Mouse (Mus musculus) cerebellum, adult 2 months (tissue): Measurements from ENCODE around the gene Diablo. TPM values are rescaled to one million over a fixed set of nuclear protein-coding genes. Genes with fewer than 3 reads are reported as not detected.

ENCODE experiments used
- DNase-seq, 2 experiments: peaks; one replicate each; pipeline ENCODE4 v3.0.0; 2021
- H3K27ac ChIP-seq: fragments of 200-500 bp; 2 replicates; pipeline ENCODE4 v1.5.1; 2012; ENCODE audit warnings: low read length, control low read depth, inconsistent platforms; ENCODE audit not compliant: insufficient read depth
- H3K27me3 ChIP-seq: fragments of 200-500 bp; 2 replicates; pipeline ENCODE4 v1.6.1; 2012; ENCODE audit warnings: inconsistent platforms, mild to moderate bottlenecking, low read length, moderate library complexity; ENCODE audit not compliant: control insufficient read depth, insufficient read depth
- H3K4me1 ChIP-seq: fragments of 200-500 bp; 2 replicates; pipeline ENCODE4 v1.6.1; 2011; ENCODE audit warnings: low read length; ENCODE audit not compliant: control insufficient read depth, insufficient read depth
- H3K4me3 ChIP-seq: fragments of 200-500 bp; replicated peaks from 2 replicates; pipeline ENCODE3; 2011; ENCODE audit warnings: mild to moderate bottlenecking, low read depth, low read length, control low read depth; ENCODE audit not compliant: insufficient read depth
- CTCF ChIP-seq: fragments of 200-500 bp; IDR thresholded peaks from 2 replicates; pipeline ENCODE4 v1.5.1; 2011; ENCODE audit warnings: low read depth, mild to moderate bottlenecking, control low read depth, low read length, moderate library complexity, borderline replicate concordance; ENCODE audit not compliant: insufficient read depth
- POLR2A ChIP-seq: fragments of 200-500 bp; IDR thresholded peaks from 2 replicates; pipeline ENCODE4 v1.6.1; 2011; ENCODE audit warnings: low read length, control low read depth, borderline replicate concordance; ENCODE audit not compliant: insufficient read depth
- WGBS: fragments of 180-500 bp; shearing (Covaris S2); methylation state at CpG from one replicate; pipeline ENCODE4 v1.1.7; 2018; 5-methylcytosine and 5-hydroxymethylcytosine counted together
- polyA plus RNA-seq: library from polyadenylated mRNA; depleted of rRNA; stranded (reverse); fragments of >200 nt; gene quantifications from 2 replicates; pipeline ENCODE4 v1.2.3, GENCODE M21; 2012; rRNA removed

Diablo gene
- polyA plus RNA-seq, 1 experiment = 77.9 TPM

DNA sequence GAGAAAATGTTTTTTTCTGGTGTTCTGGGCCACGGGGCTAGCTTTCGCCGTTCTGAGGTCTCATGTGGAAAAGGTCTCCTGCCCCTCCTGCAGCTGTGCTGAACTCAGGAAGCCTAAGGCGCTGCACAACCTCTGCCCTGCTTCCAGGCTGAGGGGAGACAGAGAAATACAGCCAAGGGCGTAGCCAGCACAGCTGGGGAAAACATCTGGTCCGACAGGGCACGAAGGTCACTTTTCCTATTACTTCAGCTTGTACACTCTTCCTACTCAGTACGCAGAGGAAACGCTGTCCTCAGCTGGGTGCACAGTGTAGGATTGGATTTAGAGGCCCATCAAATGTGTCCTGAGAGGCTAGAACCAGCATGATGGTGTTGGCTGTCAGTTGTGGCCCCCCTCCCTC is 34.0 kb downstream of the Diablo start:
- H3K4me3 ChIP-seq = no peak overlapping the region
- TF ChIP-seq CTCF = no peak
- no peaks in the 10 kb centered on the region; the same call in 1 of the 2 replicates for H3K4me1 ChIP-seq
- no peaks in the 10 kb centered on the region for H3K27me3 ChIP-seq
- H3K27ac ChIP-seq = no peak overlapping the region
- no peak for DNase-seq
- 74% methylated on average over 9 of the region's 9 CpGs for WGBS

DNA sequence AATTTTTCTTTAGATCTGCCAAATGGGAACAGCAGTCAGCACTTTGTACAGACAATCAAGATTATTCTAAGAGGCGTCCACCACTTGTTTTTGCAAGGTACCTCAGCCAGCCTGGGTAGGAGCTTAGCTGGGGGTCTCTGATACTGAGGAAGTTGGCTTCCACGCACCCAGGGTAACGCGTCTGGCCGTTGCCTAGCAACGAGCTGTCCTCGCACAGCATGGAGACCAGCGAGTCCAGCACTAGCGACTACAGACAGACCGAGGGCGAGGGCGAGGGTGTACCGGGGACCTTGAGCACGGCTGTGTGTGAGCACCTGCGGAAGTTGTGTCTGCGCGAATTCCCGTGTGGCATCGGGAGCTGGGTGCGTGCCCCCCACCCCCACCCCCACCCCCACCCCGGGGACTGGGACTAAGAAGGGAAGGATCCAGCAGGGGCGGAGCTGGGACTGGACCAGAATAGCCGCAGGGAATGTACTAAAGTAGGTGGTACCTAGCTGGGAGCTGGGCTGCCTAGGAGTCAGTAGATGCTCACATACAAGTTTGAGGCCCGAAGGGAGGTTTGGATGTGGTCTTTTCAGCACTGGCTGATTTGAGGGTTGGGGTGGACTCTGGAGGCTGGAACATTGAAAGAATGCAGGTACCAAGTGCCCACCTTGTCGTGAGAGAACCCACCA is 34.7 kb downstream of the Diablo start, which contains the start of the genes Lrrc43 and Il31:
Gene Lrrc43, plus strand, starts transcription at position 194 of the 674 bp plus-strand sequence.
Gene Il31, minus strand, starts transcription at position 378 of the 674 bp plus-strand sequence.
- H3K4me1 ChIP-seq = no peaks in the 10 kb centered on the region; the same call in 1 of the 2 replicates
- H3K27ac ChIP-seq = no peak within 1 kb of the TSS
- no peak for DNase-seq
- WGBS = 6% methylated on average over 25 of the region's 25 CpGs
- H3K4me3 ChIP-seq = no peak within 1 kb of the TSS
- TF ChIP-seq CTCF = no peak
- no peak for TF ChIP-seq POLR2A
- no peaks in the 10 kb centered on the region for H3K27me3 ChIP-seq

DNA sequence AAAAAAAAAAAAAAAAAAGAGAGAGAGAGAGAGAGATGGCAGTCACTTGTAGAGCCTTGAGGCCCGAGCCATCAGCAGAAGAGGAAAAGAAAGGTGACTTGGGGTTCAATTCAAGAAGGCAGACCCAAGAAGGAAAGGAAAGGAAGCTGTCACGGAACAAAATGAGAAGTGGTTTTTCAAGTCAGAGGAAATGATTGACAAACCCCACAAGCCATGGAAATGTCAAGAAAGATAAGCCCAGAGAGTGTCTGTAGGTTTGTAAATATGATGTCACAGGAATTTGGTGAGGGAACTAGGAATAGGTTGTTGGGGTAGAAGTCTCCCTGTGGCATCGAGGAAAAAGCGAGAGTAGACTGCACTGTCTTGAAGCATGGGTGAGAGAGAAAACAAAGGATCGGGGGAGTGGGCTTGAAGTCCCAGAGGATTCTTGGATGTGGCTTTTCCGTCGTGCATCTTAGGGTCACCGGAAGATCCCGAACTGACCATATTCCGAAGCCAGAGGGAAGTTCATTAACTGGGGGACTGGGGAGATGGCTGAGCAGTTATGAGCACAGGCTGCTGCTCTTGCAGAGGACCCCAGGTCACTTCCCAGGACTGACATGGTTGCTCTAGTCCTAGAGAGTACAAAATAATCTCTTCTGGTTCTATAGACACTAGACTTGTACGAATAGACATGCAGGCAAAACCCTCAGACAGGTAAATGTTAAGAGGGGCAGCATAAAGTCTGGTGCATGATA is 36.1 kb downstream of the Diablo start:
- no peak overlapping the region for H3K27ac ChIP-seq
- 85% methylated on average over 11 of the region's 11 CpGs for WGBS
- DNase-seq = no peak
- no peaks in the 10 kb centered on the region for H3K27me3 ChIP-seq
- no peak for TF ChIP-seq CTCF
- no peak for TF ChIP-seq POLR2A
- no peak overlapping the region for H3K4me3 ChIP-seq
- no peaks in the 10 kb centered on the region; the same call in 1 of the 2 replicates for H3K4me1 ChIP-seq

DNA sequence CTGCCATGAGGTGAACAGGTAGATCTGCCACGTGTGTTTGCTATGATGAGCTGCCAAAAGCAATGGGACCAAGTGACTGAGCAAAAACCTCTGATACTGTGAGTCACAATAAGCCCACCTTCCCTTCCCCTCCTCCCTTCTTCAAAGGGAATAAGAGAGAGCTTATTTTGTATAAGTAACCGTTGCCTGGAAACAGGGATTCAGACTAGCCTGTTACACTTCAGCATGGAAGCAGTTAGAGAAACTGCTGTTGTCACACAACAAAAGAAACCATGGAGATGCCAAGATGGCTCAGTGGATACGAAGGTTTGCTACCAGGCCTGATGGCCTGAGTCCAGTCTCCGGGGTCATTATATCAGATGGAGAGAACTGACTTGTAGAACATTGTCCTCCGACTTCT is 50.2 kb downstream of the Diablo start:
- Histone ChIP-seq H3K4me3 (no peak overlapping the region), H3K27ac (no peak overlapping the region), H3K27me3 (no peaks in the 10 kb centered on the region), H3K4me1 (no peaks in the 10 kb centered on the region)
- WGBS = 27% methylated on average over 5 of the region's 5 CpGs
- no peak for TF ChIP-seq POLR2A
- no peak for TF ChIP-seq CTCF
- no peak for DNase-seq

DNA sequence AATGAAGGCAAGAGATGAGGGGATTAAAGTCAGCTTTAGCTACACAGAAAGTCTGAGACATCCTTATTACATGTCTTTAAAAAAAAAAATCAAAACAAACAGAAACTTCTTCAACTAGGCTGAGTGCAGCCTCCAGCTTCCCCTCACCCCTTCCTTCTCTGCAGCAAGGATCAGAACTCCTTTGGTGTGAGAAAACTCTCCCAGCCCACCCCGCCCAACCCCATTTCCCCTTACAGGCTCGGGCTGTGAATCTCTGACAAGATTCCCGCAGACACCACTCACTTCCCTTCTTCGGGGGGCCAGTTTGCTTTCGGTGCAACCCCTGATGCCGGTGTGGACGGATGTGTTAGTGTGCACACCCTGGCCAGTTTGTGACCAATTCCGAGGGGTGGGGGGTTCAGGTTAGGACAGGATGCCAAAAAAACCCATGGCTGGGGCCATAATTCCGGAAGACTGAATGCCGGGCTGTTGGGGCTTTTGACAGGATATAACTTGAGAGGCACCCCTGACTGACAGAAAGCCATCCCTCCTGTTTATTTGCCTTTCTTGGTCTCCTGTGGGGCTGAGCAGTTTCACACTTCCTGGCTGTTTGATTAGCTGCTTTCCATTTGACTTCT is 53.1 kb downstream of the Diablo start:
- no peak for DNase-seq
- WGBS = 63% methylated on average over 10 of the region's 10 CpGs

DNA sequence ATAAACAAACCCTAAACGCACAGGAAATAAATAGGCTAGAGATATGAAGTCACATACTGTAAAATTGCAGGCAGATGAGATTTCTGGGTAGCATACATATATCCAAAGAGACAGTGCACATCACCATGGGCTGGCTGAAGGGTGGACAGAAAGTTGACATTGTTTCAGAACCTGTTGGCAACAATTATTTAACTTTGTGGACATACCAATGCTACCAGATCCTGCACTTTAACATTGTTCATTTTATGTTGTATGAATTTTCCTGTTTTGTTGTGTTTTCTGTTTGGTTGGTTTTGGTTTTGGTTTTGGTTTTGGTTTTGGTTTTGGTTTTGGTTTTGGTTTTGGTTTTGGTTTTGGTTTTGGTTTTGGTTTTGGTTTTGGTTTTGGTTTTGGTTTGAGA is 59.3 kb downstream of the Diablo start:
- H3K4me1 ChIP-seq = no peaks in the 10 kb centered on the region
- WGBS = 84% methylated on average over 1 of the region's 1 CpGs
- H3K27ac ChIP-seq = no peak overlapping the region
- H3K4me3 ChIP-seq = no peak overlapping the region
- H3K27me3 ChIP-seq = no peaks in the 10 kb centered on the region
- TF ChIP-seq CTCF = no peak
- TF ChIP-seq POLR2A = no peak
- DNase-seq = no peak

More for the DNA sequence above, 53.1 kb downstream of the Diablo start:
- no peak for TF ChIP-seq CTCF
- no peak for TF ChIP-seq POLR2A
- Histone ChIP-seq H3K4me1 (no peaks in the 10 kb centered on the region), H3K27ac (no peak overlapping the region), H3K4me3 (no peak overlapping the region), H3K27me3 (no peaks in the 10 kb centered on the region)

DNA sequence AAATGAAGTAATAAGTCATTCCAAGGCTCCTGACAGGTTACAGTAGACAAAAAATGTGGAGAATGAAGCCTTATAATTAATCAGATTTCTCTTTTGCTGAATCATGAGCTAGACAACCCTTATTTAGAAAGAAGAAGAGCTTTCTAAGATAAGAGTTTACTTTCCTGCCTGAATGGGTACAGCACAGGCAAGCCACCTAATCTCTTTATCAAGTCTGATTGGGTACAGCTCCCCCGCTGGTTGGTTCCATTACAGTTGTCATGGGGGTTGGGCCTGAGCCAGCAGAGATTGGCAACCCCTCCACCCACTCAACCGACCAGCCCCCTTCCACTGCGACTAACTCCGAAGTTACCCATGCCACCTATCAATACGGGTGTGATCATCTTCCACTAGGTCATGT is 62.6 kb downstream of the Diablo start:
- Histone ChIP-seq H3K27ac (no peak overlapping the region), H3K4me1 (no peaks in the 10 kb centered on the region), H3K4me3 (no peak overlapping the region), H3K27me3 (no peaks in the 10 kb centered on the region)
- DNase-seq = no peak
- no peak for TF ChIP-seq POLR2A
- TF ChIP-seq CTCF = no peak
- WGBS = 38% methylated on average over 5 of the region's 5 CpGs

Other genes with a start within 250 kb of the Diablo start
- gene Bcl7a, start 180.3 kb downstream of the Diablo start, polyA plus RNA-seq = 28.9 and 29.4 TPM in 2 replicates
- 21.7 and 24.2 TPM in 2 replicates for gene Mlxip, start 129.4 kb downstream of the Diablo start, polyA plus RNA-seq
- gene Lrrc43, start 34.9 kb downstream of the Diablo start, polyA plus RNA-seq = 0.07 and 0.40 TPM in 2 replicates
- not detected in 2 replicates for gene Il31, start 34.7 kb downstream of the Diablo start, polyA plus RNA-seq
- gene B3gnt4, start 13.7 kb downstream of the Diablo start, polyA plus RNA-seq = 0.90 and 1.0 TPM in 2 replicates
- gene Gm49027, start 1.3 kb upstream of the Diablo start, polyA plus RNA-seq = 5.6 and 6.2 TPM in 2 replicates
- 49.7 and 54.1 TPM in 2 replicates for gene Vps33a, start 48.9 kb upstream of the Diablo start, polyA plus RNA-seq
- 117 and 128 TPM in 2 replicates for gene Clip1, start 160.4 kb upstream of the Diablo start, polyA plus RNA-seq
- gene Zcchc8, start 196.9 kb upstream of the Diablo start, polyA plus RNA-seq = 60.4 and 63.5 TPM in 2 replicates
- 95.1 and 97.2 TPM in 2 replicates for gene Rsrc2, start 225.2 kb upstream of the Diablo start, polyA plus RNA-seq
- gene Kntc1, start 225.5 kb upstream of the Diablo start, polyA plus RNA-seq = 0.33 and 0.54 TPM in 2 replicates